Mouse (Mus musculus) brown adipose tissue, adult 24 weeks (tissue): ENCODE results near the gene Mrps27. TPM values are rescaled to one million over a fixed set of nuclear protein-coding genes. Genes with fewer than 3 reads are reported as not detected.

Experiments used
- H3K27ac ChIP-seq: fragments of 200-500 bp; replicated peaks from 2 replicates; pipeline ENCODE4 v1.5.1; 2012; ENCODE audit warnings: low read depth, mild to moderate bottlenecking, low read length
- H3K4me1 ChIP-seq: fragments of 200-500 bp; 2 replicates; pipeline ENCODE4 v1.6.1; 2012; ENCODE audit warnings: low read length, mixed read lengths; ENCODE audit not compliant: control insufficient read depth, insufficient read depth, insufficient read length
- H3K4me3 ChIP-seq: fragments of 200-500 bp; 2 replicates; pipeline ENCODE4 v1.5.1; 2012; ENCODE audit warnings: low read depth, mild to moderate bottlenecking, low read length, moderate library complexity; ENCODE audit not compliant: insufficient read depth
- polyA plus RNA-seq: library from polyadenylated mRNA; stranded (reverse); fragments of >200 nt; gene quantifications from 2 replicates; pipeline ENCODE4 v1.2.4, GENCODE M21; 2012; ENCODE audit not compliant: missing spikeins, insufficient read depth, insufficient read length

Gene Mrps27
- polyA plus RNA-seq, 1 experiment: 61.0 TPM

DNA sequence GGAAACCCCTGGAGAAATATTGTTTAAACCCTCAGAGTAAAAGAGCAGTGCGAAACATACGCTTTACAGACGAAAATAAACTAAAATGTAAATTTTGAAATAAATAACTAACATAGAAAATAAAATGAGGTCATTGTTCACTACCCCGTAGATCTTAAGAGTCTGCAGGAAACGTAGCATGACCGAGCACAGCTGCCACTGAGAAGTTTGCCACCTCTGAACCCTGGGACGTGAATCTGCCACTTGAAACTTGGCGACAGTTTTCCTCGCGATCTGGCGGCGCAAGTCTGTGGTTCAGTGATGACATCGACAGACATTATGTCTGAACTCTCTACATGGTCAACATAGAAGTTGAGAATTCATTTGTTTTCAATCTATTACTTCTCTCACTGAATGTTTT, 79.0 kb downstream of the Mrps27 start:
- Histone ChIP-seq H3K4me1 (no peaks in the 10 kb centered on the region), H3K27ac (no peak overlapping the region), H3K4me3 (no peak overlapping the region)

DNA sequence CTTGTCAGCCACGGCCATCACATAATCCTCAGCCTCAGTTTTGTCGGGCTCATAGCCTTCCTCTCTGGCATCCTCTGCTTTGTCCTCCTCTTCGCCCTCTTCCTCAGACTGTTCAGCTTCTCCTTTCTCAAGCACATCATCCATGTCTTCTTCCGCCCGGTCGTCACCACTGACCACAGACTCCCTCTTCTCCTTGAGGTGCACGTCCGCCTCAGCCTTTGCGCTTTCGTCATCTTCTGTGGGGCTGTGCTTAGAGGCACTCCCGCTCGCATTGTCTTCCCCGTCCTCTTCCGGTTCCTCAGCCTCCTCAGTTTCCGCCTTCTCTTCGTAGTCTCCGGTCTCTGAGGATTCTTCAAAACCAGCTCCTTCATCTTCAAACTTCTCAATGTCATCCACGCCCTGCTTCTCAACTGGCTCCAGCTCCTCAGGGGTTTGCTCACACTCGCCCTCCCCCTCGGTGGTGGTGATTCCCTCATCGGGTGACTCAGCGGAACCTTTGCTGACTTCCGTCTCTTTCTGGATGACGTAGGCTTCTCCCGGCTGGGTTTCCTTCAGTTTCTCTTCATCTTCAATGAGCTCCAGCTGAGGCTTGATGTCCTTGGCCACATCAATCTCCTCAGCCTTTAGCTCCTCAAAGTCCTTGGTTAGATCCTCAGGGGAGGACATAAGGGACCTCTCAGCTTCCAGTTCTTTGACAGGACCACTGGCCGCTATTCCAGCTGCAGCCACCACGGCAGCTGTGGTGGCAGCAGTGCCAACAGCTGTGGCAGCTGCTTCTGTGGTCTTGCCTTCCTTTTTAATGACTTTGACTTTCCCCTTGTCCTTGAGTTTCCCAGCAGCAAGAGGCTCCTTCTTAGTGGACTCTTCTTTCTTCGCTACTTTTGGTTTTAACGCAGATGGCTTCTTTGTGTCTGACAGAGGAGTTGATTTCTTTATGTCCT, 88.8 kb downstream of the Mrps27 start:
- Histone ChIP-seq H3K4me3 (0 out of 2 replicates have a peak overlapping the region, but pooled peaks have one; percentile 7), H3K27ac (no peak overlapping the region), H3K4me1 (no peaks in the 10 kb centered on the region)

DNA sequence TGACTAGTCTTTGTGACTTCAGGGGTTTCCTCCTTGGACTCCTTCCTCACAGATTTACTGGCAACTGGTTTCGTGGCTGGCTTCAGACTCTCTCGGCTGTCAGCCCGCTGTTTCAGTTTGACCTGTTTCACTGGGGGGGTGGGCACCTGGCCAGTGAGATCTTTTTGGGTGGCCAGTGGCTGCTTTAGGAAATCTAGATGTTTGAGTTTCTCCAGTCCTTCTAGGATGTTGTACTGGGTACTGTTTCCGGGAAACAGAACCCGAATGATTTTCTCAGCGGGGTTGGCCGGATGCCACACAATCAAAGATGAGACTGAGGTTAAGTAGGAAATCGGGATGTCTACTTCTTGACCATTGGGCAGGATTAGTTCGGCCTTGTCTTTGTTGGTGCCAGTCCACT, 89.9 kb downstream of the Mrps27 start:
- Histone ChIP-seq H3K27ac (no peak overlapping the region), H3K4me3 (no peak overlapping the region), H3K4me1 (no peaks in the 10 kb centered on the region)

DNA sequence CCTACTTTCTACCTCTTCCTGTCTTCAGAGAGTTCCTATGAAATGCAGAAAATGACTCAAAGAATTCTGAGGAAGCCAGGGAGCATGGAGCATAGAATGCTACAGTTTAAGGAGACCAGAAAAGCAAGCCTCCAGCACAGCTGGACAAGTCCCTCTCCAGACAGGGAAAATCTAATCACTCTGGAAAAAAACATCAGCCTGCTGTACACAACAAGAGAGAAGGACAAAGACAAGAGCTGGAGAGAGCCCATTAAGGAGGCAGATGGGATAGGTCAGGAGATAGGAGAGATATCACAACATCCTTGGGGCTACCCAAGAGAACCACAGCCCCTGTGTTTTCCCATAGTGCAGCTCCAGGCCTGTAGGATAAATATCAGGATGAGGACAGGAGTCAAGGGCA, 92.5 kb downstream of the Mrps27 start:
- Histone ChIP-seq H3K4me3 (no peak overlapping the region), H3K4me1 (no peaks in the 10 kb centered on the region), H3K27ac (no peak overlapping the region)

DNA sequence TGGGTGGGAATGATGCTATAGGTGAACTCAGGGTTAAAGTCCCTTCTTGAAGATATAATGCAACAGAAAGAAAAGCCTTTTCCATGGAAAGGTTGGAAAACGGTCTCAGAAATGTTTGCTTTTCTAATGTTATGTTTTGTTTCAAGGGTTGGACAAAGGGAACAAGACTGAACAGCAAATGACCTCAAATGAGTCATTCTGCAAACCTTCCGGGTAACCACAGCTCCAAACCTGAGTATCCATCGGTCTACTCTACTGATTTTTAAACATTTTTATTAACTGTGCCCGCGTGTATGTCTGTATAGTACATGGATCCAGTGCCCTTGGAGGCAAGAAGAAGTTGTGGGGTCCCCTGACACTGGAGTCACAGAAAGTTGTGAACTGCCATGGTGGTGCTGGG, 94.8 kb downstream of the Mrps27 start:
- no peak overlapping the region for H3K4me3 ChIP-seq
- no peaks in the 10 kb centered on the region for H3K4me1 ChIP-seq
- H3K27ac ChIP-seq: no peak overlapping the region

DNA sequence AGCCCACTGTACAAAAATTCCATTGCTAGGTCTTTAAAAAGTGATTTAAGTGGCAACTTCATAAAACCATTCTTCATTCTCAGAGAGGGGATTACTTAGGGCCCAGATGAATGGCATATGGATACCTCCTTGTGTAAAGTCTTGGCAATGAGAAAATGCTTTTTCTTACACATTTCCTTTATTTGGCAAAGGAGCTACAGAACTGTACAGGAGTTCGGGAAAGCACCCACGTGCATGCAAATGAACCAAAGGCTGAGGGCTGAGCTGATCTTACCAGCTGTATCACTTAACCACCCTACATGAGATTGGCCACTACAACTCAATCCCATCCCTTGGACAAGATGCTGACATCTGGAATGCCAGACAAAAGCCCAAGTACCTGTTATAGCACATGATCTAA, 95.6 kb downstream of the Mrps27 start:
- Histone ChIP-seq H3K27ac (no peak overlapping the region), H3K4me1 (no peaks in the 10 kb centered on the region; the same call in 1 of the 2 replicates), H3K4me3 (no peak overlapping the region)

DNA sequence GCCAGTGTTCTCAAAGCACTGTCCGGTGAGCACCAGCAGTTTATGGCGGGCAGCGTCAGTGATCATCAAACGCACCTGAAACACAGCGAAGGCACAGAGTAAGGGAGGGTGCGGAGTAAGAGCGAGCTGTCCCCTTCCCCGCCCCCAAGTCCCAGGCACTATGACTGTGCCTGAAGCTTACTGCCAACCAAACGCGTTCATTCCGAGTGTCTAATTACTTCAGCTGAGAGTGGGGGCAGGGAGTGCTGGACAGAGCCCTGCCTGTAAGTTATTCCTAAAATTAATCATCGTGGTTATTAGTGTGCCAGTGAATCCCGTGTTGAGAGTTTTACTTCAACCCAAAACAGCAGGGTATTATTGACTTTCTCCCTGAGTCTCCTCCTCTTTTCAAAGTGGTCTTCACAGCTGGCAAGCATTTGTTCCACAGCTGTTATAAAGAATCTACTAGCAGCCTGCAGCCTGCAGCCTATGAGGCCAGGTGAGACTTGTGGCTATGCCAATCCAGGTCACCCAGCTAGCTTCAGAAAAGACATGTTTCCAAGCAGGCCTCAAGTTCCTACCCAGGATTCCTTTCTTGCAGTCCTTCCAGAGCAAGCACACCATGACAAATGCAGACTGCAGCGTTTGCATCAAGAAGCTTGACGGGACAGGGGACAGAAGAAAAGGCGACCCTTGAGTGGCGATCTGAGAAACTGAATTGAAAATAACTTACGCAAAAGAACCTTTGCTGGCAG, 97.3 kb downstream of the Mrps27 start:
- Histone ChIP-seq H3K4me3 (no peak overlapping the region), H3K4me1 (no peaks in the 10 kb centered on the region; the same call in 1 of the 2 replicates), H3K27ac (no peak overlapping the region)

DNA sequence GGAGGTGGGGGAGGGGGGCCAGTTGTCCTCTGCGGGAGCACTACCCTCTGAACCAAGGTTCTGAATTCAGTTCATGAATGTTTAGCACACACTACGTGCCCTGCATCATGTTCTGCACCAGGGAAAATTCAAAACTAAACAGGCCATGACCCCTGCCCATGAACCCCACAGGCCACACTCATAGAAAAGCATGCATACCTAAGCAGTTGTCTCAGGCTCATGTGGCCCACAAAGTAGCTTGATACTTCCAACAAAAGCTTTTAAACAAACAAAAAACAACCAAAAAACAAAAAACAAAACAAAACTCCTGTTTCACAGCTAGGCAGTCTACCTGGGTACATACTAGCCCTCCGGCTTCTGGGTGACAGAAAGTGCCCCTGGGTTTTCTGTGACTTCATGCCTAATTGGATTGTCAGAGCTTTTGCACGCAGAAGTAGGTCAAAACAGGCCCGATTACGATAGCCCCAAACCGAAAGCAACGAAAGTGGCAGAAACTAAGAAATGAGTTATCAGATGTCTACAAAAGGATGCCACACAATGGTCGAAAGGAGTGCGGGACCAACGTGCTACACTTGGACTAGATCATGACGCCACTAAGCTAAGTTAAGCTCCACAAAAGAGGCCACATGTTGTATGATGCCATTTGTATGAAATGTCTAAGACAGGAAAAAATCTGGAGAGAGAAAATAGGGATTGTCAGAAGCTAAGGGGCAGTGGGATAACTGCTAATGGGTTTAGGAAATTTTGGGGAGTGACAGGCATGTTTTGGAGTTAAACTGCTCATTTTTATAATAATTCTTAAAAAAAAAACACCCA, 98.1 kb downstream of the Mrps27 start:
- Histone ChIP-seq H3K4me3 (no peak overlapping the region), H3K4me1 (no peaks in the 10 kb centered on the region; the same call in 1 of the 2 replicates), H3K27ac (no peak overlapping the region)

DNA sequence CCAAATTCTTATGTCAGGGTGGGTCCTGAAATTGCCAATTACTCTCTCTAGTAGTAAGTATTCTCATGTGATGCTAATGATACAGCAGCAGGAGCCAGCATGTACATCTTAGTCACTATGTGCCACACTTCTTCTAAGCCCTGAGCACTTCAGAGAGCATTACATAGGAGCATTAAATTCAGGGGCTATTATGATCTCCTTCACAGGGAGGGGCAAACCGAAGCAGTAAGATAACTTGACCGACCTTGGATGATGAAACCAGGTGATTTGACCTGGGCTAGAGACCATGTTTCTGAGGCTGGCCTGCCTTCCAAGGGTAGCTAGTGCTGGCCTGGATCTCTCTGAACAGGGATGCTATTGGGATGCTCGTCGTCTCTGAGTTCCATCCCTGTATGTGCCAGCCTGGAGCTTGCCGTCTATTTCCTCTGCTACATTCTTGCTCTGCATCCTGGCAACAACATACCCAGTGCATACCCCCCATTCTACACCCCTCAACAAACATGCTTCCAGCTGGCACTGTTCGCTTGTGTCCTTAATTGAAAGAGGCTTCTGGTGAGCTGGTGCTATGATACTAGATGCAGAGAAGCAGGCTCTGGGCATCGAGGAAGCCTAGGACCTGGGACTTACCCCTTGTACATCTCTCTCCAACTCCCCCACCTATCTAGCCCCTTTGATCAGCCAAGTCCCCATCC, 99.0 kb downstream of the Mrps27 start:
- Histone ChIP-seq H3K4me1 (no peaks in the 10 kb centered on the region; the same call in 1 of the 2 replicates), H3K27ac (no peak overlapping the region), H3K4me3 (no peak overlapping the region)

DNA sequence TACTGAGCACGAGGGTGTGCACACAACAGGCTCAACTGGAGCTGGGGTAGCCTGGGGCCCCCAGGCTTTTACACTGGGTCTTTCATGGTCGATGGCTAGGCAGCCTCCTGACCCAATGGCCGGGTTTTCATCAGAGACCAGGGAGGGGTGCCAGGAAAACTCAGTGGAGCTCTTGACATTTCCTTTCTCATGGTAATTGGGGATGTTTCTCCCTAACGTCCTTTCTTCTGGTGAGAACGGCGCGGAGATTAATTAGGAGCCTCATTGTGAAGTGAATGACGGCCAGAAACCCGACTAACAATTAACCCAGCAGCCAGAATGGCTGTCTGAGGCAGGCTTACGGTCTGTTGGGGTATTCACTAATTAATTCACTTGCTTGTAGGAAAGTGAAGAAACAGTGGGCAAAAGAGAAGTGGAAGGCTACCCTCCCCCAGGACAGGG, 99.9 kb downstream of the Mrps27 start:
- no peaks in the 10 kb centered on the region; the same call in 1 of the 2 replicates for H3K4me1 ChIP-seq
- no peak overlapping the region for H3K4me3 ChIP-seq
- no peak overlapping the region for H3K27ac ChIP-seq

DNA sequence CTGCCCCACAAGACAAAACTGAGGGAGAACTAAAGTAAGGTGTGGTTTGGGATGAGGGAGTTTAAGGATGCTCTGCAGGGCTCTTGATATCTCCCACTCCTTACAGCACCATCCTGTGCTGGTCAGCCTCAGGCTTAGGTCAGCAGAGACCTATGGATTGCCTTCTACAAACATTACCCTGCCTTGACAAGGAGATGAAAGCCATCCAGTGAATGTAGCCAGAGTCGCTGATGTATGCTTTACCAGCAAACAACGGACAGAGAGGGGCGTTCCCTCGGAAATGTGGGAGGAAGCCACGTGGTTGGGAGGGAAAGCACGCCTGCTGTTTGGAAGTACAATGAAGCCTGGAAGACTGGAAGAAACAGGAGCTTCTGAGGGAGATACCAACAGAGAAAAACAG, 100.3 kb downstream of the Mrps27 start:
- Histone ChIP-seq H3K4me3 (no peak overlapping the region), H3K4me1 (no peaks in the 10 kb centered on the region; the same call in 1 of the 2 replicates), H3K27ac (no peak overlapping the region)

DNA sequence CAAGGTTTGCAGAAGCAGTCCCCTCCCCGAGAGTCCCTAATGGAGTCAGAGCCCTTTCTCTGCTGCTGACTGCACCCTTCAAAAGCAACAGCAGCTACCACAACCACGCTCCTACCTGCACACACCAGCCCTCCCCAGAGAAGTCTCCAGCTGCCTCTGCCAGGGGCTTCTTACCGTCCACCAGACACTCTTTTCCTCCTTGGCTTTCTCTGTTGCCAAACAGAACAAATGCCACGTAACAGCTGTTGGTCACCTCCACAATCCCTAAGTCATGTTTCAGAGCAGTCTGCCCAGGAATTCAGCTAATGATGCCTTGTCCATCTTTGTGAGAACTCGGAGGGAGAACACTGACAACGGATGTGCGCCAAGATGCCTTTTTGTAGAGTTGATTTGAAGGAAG, 102.4 kb downstream of the Mrps27 start:
- no peak overlapping the region for H3K4me3 ChIP-seq
- no peaks in the 10 kb centered on the region; the same call in 1 of the 2 replicates for H3K4me1 ChIP-seq
- no peak overlapping the region for H3K27ac ChIP-seq

DNA sequence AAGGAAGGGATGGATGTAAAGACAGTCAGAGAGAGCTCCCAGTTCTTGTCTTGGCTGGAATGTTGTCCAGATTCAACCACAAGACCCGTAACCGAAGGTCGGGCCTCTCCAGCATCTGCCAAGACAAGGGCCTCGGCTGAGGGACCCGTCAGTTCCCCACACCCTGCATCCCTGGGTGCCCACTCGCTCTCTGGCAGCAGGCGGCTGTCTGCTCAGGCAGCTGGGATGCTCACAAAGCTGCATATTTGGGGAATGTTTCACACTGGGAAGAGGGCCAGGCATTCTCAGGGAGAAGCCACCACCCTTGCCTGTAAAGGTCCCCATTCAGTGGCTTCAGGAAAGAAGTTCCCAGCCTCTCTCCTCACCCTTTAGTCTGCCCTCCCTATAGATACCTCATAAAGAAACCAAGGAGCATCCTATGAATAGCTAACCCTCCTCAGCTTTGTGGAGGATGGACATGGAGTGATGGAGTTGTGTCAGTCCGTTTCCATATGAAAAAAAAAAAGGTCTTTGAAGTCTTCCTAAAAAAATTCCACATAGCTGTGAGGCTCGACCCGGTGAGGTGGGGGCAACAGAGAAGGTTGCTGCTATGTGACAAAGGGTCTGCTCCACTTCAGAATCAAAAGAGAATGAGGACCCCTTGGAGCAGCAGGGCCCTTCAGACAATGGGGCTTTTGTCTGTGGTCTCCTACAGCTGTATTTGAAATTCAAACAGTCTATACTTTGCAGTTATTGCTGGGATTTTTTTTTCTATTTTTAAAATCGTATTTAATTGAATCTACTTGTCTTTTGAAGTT, 103.0 kb downstream of the Mrps27 start:
- Histone ChIP-seq H3K4me1 (no peaks in the 10 kb centered on the region; the same call in 1 of the 2 replicates), H3K4me3 (no peak overlapping the region), H3K27ac (no peak overlapping the region)

DNA sequence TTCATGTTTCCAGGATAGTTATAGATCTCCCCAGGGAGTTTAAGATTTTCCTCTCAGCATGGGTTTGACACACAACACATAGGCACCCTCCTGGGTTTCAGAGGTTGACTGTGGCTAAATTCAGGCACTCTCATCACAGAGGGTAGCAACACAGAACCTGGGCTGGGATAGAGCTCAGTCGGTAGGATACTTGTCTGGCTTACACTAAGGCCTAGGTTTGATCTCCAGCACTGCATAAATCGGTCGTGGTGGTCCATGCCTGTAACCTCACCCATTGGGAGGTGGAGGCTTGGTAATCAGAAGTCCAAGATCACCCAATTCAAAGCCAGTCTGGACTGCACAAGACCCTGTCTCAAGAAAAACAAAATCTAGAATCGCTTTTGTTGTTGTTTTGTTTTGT, 103.7 kb downstream of the Mrps27 start:
- Histone ChIP-seq H3K4me1 (no peaks in the 10 kb centered on the region; the same call in 1 of the 2 replicates), H3K27ac (no peak overlapping the region), H3K4me3 (no peak overlapping the region)
